Mouse (Mus musculus) midbrain, postnatal 0 days (tissue): ENCODE data around the gene Adamts5. TPM values are rescaled to one million over a fixed set of nuclear protein-coding genes. Genes with fewer than 3 reads are reported as not detected.
A peak's percentile ranks its signal among the peaks of the same experiment; 100 is the strongest.

Source experiments
- ATAC-seq: fragments of 200-750 bp; cut with Nextera tagmentation; 2 replicates; pipeline ENCODE4 v1.8.0; 2017; ENCODE audit warnings: moderate number of reproducible peaks, mild to moderate bottlenecking, moderate TSS enrichment, moderate library complexity; ENCODE audit not compliant: low FRiP score
- DNase-seq: peaks from one replicate; pipeline ENCODE4 v3.0.0-alpha.2; 2015; ENCODE audit warnings: low spot score
- H3K27ac ChIP-seq: fragments of 300-500 bp; sonication (generic); 2 replicates; pipeline ENCODE4 v1.5.1; 2014; ENCODE audit warnings: low read depth, mild to moderate bottlenecking, low read length, mixed read lengths
- H3K27me3 ChIP-seq: fragments of 300-500 bp; sonication (generic); 2 replicates; pipeline ENCODE4 v1.6.1; 2014; ENCODE audit warnings: low read length, control low read depth, mixed read lengths; ENCODE audit not compliant: insufficient read depth
- H3K36me3 ChIP-seq: fragments of 300-500 bp; sonication (generic); 2 replicates; pipeline ENCODE4 v1.6.1; 2014; ENCODE audit warnings: low read length, control low read depth, mixed read lengths; ENCODE audit not compliant: insufficient read depth
- H3K4me1 ChIP-seq: fragments of 300-500 bp; sonication (generic); 2 replicates; pipeline ENCODE4 v1.6.1; 2014; ENCODE audit warnings: mild to moderate bottlenecking, control low read depth, antibody characterized with exemption, low read length, mixed read lengths; ENCODE audit not compliant: insufficient read depth
- H3K4me2 ChIP-seq: fragments of 300-500 bp; sonication (generic); 2 replicates; pipeline ENCODE4 v1.6.1; 2014; ENCODE audit warnings: low read depth, mild to moderate bottlenecking, low read length, mixed read lengths; ENCODE audit not compliant: poor library complexity, severe bottlenecking
- H3K4me3 ChIP-seq: fragments of 300-500 bp; sonication (generic); 2 replicates; pipeline ENCODE4 v1.5.1; 2014; ENCODE audit warnings: low read depth, mild to moderate bottlenecking, low read length, moderate library complexity
- H3K9ac ChIP-seq: fragments of 300-500 bp; sonication (generic); replicated peaks from 2 replicates; pipeline ENCODE4 v1.6.1; 2014; ENCODE audit warnings: mild to moderate bottlenecking, low read length, moderate library complexity, mixed read lengths; ENCODE audit not compliant: poor library complexity, severe bottlenecking
- H3K9me3 ChIP-seq: fragments of 300-500 bp; sonication (generic); 2 replicates; pipeline ENCODE4 v1.6.1; 2016; ENCODE audit warnings: low read length, control low read depth
- CTCF ChIP-seq: IDR thresholded peaks from 2 replicates; pipeline ENCODE4 v1.5.1; 2016; ENCODE audit warnings: antibody characterized with exemption, mild to moderate bottlenecking
- WGBS: fragments of 180-500 bp; shearing (Covaris S2); extraction: QIAGEN DNeasy Blood & Tissue Kit; methylation state at CpG from one replicate; pipeline ENCODE4 v1.1.7; 2014; 5-methylcytosine and 5-hydroxymethylcytosine counted together
- polyA plus RNA-seq: library from polyadenylated mRNA; unstranded; fragments of >200 nt; fragmentation: Nextera tagmentation; extraction: Ambion mirVana; gene quantifications from 2 replicates; pipeline ENCODE4 v1.2.1, GENCODE M21; 2015
- total RNA-seq: library from RNA; depleted of rRNA; stranded (reverse); fragments of >200 nt; gene quantifications from 2 replicates; pipeline ENCODE4 v1.2.3, GENCODE M21; 2014

The Adamts5 gene
- total and polyA plus RNA-seq, 2 experiments from 2014 or later = 2.0 to 3.6 TPM

GRCm38 (mm10) chr16:85889778-85890177, 11.8 kb downstream of the Adamts5 start:
- ATAC-seq = no peak

DNA sequence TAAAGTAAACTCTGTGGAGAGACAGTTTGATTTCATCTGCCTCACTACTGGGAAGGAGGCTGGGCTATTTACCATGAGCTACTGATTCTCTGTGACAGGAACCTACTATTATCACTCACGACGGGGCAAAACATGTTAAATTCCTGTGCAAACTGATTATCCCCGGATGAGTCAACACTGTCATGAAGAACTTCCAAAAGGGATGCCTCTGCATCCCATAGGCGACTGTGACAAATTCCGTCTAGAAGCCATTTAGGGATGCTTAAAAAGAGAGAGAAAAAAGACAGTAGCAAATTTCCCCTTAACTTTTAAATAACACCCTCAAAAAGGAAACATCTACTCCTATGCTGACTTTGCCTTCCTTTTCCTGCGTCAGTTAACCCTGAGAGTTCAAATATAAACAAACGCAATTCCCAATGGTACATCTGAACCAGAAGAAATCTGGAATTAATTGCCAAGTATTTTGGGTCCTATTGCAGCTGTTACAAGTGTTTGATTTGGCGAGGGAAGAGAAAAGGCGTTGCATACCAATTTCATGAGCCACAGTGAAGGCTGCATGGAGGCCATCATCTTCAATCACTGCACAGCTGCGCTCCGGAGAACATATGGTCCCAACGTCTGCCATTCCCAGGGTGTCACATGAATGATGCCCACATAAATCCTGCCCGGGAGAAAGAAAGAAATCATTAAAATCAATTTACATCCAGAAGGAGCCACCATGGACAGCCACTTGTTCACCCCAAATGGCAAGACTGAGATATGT, 14.2 kb downstream of the Adamts5 start:
- DNase-seq = peak; percentile 77
- Histone ChIP-seq H3K4me2 (no peak overlapping the region), H3K4me3 (no peak overlapping the region), H3K27ac (no peak overlapping the region), H3K27me3 (no peaks in the 10 kb centered on the region), H3K9me3 (no peaks in the 10 kb centered on the region), H3K4me1 (no peaks in the 10 kb centered on the region), H3K9ac (no peak overlapping the region), H3K36me3 (no peaks in the 10 kb centered on the region)
- WGBS = 69% methylated on average over 13 of the region's 13 CpGs
- no peak for ATAC-seq
- no peak for TF ChIP-seq CTCF

More at GRCm38 (mm10) chr16:85889778-85890177, 11.8 kb downstream of the Adamts5 start:
- peak; percentile 23 for DNase-seq
- no peaks in the 10 kb centered on the region for H3K27me3 ChIP-seq
- TF ChIP-seq CTCF = no peak
- no peak overlapping the region for H3K9ac ChIP-seq
- no peak overlapping the region for H3K27ac ChIP-seq
- H3K36me3 ChIP-seq = no peaks in the 10 kb centered on the region
- no peak overlapping the region for H3K4me2 ChIP-seq
- 70% methylated on average over 5 of the region's 5 CpGs for WGBS
- no peaks in the 10 kb centered on the region for H3K9me3 ChIP-seq
- H3K4me1 ChIP-seq = no peaks in the 10 kb centered on the region
- H3K4me3 ChIP-seq = no peak overlapping the region

GRCm38 (mm10) chr16:85879075-85879474, 22.6 kb downstream of the Adamts5 start:
- Histone ChIP-seq H3K4me2 (no peak overlapping the region), H3K4me3 (no peak overlapping the region), H3K9ac (no peak overlapping the region), H3K9me3 (no peaks in the 10 kb centered on the region), H3K36me3 (no peaks in the 10 kb centered on the region), H3K27ac (no peak overlapping the region), H3K4me1 (no peaks in the 10 kb centered on the region), H3K27me3 (no peaks in the 10 kb centered on the region)
- TF ChIP-seq CTCF = no peak
- DNase-seq = no peak
- ATAC-seq = no peak
- 87% methylated on average over 7 of the region's 7 CpGs for WGBS

DNA sequence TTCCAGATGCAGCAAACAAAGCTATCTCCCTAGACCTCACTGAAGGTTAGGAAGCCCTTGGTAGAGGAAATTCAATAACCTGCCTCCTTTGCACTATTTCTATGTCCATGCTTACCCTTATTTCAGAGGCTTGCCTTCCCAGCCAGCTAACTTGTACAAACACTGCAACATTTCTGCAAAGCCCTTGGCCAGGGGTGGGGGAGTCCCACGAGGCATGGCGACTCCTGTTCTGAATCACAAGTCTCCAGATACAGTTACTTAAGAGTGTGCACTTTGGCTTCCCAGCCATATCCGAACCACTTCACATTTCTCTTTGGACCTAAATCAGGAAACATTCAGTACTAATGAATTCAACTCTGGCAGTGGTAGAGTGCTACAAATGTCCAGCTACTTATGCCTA, 27.5 kb downstream of the Adamts5 start:
- no peaks in the 10 kb centered on the region for H3K9me3 ChIP-seq
- 94% methylated on average over 3 of the region's 3 CpGs for WGBS
- DNase-seq (no peak), ATAC-seq (no peak)
- no peaks in the 10 kb centered on the region for H3K27me3 ChIP-seq
- H3K4me3 ChIP-seq = no peak overlapping the region
- no peak overlapping the region for H3K9ac ChIP-seq
- H3K27ac ChIP-seq = no peak overlapping the region
- H3K36me3 ChIP-seq = no peaks in the 10 kb centered on the region
- H3K4me2 ChIP-seq = no peak overlapping the region
- no peak for TF ChIP-seq CTCF
- H3K4me1 ChIP-seq = no peaks in the 10 kb centered on the region

GRCm38 (mm10) chr16:85871971-85872370, 29.7 kb downstream of the Adamts5 start:
- no peak overlapping the region for H3K4me2 ChIP-seq
- no peak overlapping the region for H3K9ac ChIP-seq
- ATAC-seq (no peak), DNase-seq (no peak)
- H3K27me3 ChIP-seq = no peaks in the 10 kb centered on the region
- no peak overlapping the region for H3K27ac ChIP-seq
- no peaks in the 10 kb centered on the region for H3K9me3 ChIP-seq
- H3K4me3 ChIP-seq = no peak overlapping the region
- H3K36me3 ChIP-seq = no peaks in the 10 kb centered on the region
- no peaks in the 10 kb centered on the region for H3K4me1 ChIP-seq
- 81% methylated on average over 2 of the region's 2 CpGs for WGBS
- TF ChIP-seq CTCF = no peak

GRCm38 (mm10) chr16:85871248-85871647, 30.4 kb downstream of the Adamts5 start:
- ATAC-seq (no peak), DNase-seq (no peak)
- H3K9ac ChIP-seq = no peak overlapping the region
- H3K27me3 ChIP-seq = no peaks in the 10 kb centered on the region
- no peak overlapping the region for H3K4me2 ChIP-seq
- TF ChIP-seq CTCF = no peak
- no peaks in the 10 kb centered on the region for H3K36me3 ChIP-seq
- no peaks in the 10 kb centered on the region for H3K4me1 ChIP-seq
- no peak overlapping the region for H3K4me3 ChIP-seq
- no peaks in the 10 kb centered on the region for H3K9me3 ChIP-seq
- H3K27ac ChIP-seq = no peak overlapping the region
